Mouse (Mus musculus) liver, postnatal 0 days (tissue): ENCODE results near the gene Kmt2c.

ENCODE experiments used
- CTCF ChIP-seq: sonication (generic); IDR thresholded peaks from 2 replicates; pipeline ENCODE4 v1.5.1; 2016; ENCODE audit warnings: antibody characterized with exemption, low read depth
- EP300 ChIP-seq: IDR thresholded peaks from 2 replicates; pipeline ENCODE4 v1.6.1; 2016; ENCODE audit warnings: antibody characterized with exemption, low read depth, mild to moderate bottlenecking

- no peak for TF ChIP-seq CTCF
- no peak for TF ChIP-seq EP300
These were observed 255.5 kb downstream of the Kmt2c start for GRCm38 (mm10) chr5:25243101-25243500.
